Mouse (Mus musculus) liver, adult 10 weeks (tissue): Measurements from ENCODE around the gene Ccdc8. TPM values are rescaled to one million over a fixed set of nuclear protein-coding genes. Genes with fewer than 3 reads are reported as not detected.

Experiments
- polyA plus RNA-seq: library from polyadenylated mRNA; stranded (reverse); fragments of 350-450 nt; fragmentation: Illumina TruSeq; extraction: RNeasy Lipid Tissue Mini Kit (QIAGEN cat#74804); gene quantifications from one replicate; pipeline ENCODE4 v1.2.3, GENCODE M21; 2014; ENCODE audit warnings: low read depth, low replicate concordance

Ccdc8 gene
- polyA plus RNA-seq = 0.13 TPM

GRCm38 (mm10) chr7:16992451-16992807, at the start of gene Ccdc8:
TSS of gene Ccdc8 (plus strand) at chr7:16992708.

DNA sequence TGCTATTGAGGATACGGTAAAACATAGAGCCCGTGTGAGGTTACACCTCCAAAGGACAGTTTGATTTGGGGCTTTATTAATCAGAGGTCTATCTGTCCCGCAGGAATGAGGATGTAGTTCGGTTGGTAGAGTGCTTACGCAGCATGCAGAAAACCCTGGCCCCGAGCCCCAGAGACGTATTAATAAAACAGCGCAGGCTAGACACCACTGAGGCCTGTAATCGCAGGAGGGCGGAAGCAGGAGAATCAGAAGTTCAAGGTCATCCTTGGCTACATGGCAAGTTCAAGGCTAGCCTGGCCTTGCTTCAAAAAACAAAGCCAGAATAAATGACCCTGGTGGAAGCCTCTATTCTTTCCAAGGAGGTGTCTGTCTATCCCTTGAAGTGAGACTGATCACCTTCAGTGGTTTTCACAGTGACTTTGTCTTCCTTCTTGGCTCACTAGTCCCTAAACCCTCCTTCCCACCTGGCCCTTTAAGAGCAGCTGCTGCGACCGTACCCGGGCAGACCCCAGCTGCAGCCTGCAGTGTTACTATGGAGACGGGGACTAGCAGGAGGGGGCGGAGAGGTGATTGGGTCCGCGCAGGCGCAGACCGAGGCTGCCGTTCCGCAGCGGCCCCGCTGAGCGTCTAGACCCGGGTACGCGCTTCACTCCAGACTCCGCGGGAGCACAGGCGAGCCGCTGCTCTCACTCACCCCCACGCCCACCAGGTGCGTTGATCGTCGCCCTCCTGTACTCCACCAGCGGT, 48.3 kb upstream of the Ccdc8 start, which contains the start of gene Pnmal2:
Pnmal2 (plus strand) TSS at position 622 of the 747 bp plus-strand sequence.

GRCm38 (mm10) chr7:16959539-16960187, 32.8 kb upstream of the Ccdc8 start, which contains the start of gene Pnmal1:
TSS of gene Pnmal1 (plus strand) at chr7:16959679.

DNA sequence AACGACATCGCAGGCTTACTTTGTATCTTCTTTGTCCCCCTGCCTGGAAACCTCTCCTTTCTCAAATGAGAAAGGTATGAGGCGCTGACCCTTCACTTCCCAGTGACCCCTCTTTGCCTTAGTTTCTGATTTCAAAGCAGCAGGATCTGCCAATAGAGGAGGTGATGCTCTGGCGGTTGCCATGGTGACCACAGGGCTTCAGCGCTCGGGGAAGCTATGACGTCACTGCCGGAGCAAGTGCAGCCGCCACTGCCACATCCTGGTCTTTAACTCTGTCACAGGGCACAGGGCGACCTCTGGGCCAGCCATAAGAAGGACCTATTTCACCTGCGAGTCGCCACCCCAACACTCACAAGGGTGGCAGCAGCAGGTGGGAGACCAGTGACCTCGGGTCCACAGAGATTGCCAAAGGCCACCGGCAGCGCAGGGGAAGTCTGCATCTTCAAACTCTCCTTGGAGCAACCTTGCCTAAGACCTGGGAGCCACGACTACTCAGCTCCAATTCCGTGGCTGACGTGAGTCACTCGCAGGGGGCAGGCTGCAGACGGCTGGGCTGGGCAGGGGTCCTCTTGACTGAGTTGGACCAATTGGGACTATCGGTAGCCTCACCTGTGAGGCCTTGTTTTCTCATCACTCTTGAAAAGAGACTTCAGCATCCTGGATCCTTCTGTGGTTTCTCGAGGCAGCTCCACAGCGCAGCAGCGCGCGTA, 9.5 kb upstream of the Ccdc8 start, which contains the start of gene Gm42372:
Gm42372 (plus strand) TSS at position 228 of the 710 bp plus-strand sequence.

DNA sequence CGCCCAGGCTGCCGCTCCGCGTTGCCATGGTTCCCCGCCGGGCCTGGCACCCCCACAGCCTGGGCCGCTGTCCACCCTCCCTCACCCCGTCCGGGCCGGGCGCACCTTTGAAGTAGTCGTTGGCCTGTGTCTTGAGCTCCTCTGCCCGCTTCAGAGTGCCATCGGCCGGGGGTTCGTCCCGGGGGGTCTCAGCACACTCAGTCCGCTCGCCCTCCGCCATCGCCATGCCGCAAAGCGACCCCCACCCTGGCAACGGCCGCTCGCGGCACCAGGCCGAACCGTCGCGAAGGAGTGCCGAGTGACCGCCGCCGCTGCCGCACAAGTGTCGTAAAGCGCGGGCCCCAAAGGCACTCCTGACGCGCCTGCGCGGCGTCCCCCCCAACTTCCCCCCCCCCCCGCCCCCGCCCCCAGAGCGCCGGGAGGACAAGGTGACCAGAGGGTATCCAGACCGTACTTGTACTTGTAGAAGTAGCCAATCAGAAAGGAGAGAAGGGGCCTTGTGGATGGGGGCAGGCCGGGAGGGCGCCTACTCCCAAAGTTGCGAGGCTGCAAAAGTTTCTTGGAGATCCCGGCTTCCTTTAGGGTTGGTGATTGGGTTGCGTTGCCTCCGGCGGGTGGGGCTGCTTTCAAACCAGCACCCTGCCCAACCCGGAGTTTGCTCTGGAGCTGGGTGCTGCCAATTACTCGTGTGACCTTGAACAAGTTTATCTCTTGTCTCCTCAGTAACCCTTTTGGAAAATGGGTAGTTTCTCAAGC, 35.3 kb downstream of the Ccdc8 start, which contains the start of gene Ppp5c:
Ppp5c (minus strand) TSS at position 337 of the 756 bp plus-strand sequence.

Other genes with a start within 250 kb of the Ccdc8 start
- 0.87 TPM for gene Slc1a5, start 211.4 kb upstream of the Ccdc8 start, polyA plus RNA-seq
- 7.9 TPM for gene Strn4, start 176.8 kb upstream of the Ccdc8 start, polyA plus RNA-seq
- 4.2 TPM for gene Fkrp, start 176.0 kb upstream of the Ccdc8 start, polyA plus RNA-seq
- gene Prkd2, start 149.8 kb upstream of the Ccdc8 start, polyA plus RNA-seq = 0.56 TPM
- 0.24 TPM for gene Dact3, start 117.4 kb upstream of the Ccdc8 start, polyA plus RNA-seq
- gene Gng8, start 100.9 kb upstream of the Ccdc8 start, polyA plus RNA-seq = not detected
- not detected for gene Ptgir, start 86.2 kb upstream of the Ccdc8 start, polyA plus RNA-seq
- 12.5 TPM for gene Calm3, start 68.6 kb upstream of the Ccdc8 start, polyA plus RNA-seq
- not detected for gene Pnmal2, start 48.0 kb upstream of the Ccdc8 start, polyA plus RNA-seq
- gene Pnmal1, start 33.0 kb upstream of the Ccdc8 start, polyA plus RNA-seq = not detected
- not detected for gene Gm42372, start 9.6 kb upstream of the Ccdc8 start, polyA plus RNA-seq
- gene Ppp5c, start 35.2 kb downstream of the Ccdc8 start, polyA plus RNA-seq = 9.2 TPM
- 0.08 TPM for gene Hif3a, start 69.7 kb downstream of the Ccdc8 start, polyA plus RNA-seq
- not detected for gene Psg16, start 81.3 kb downstream of the Ccdc8 start, polyA plus RNA-seq
- gene Ceacam3, start 157.6 kb downstream of the Ccdc8 start, polyA plus RNA-seq = not detected
- gene Psg29, start 210.8 kb downstream of the Ccdc8 start, polyA plus RNA-seq = not detected